Mouse (Mus musculus) gastrocnemius, postnatal 10 days (tissue): ENCODE data around the gene Maml2. TPM values are rescaled to one million over a fixed set of nuclear protein-coding genes. Genes with fewer than 3 reads are reported as not detected.

ENCODE experiments used
- DNase-seq: peaks from one replicate; pipeline ENCODE4 v3.0.0; 2021; ENCODE audit warnings: mixed read lengths
- total RNA-seq, 2 experiments: library from RNA; stranded (reverse); gene quantifications; 2 replicates each; pipeline ENCODE4 v1.2.3; 2021

Gene Maml2
- total RNA-seq, 2 experiments from 2014 or later: 5.6 to 6.8 TPM

GRCm38 (mm10) chr9:13310236-13310635 is 12.5 kb downstream of the Maml2 start:
- DNase-seq: no peak

GRCm38 (mm10) chr9:13311094-13311493 is 13.3 kb downstream of the Maml2 start:
- DNase-seq: no peak

- no peak for DNase-seq
Observed at GRCm38 (mm10) chr9:13313923-13314322, 16.2 kb downstream of the Maml2 start.

- no peak for DNase-seq
Observed at GRCm38 (mm10) chr9:13314577-13315004, 16.8 kb downstream of the Maml2 start.

GRCm38 (mm10) chr9:13315393-13315792 is 17.6 kb downstream of the Maml2 start:
- DNase-seq: no peak

- no peak for DNase-seq
Observed at GRCm38 (mm10) chr9:13319566-13319965, 21.8 kb downstream of the Maml2 start.

- DNase-seq: no peak
Observed at GRCm38 (mm10) chr9:13320800-13321364, 23.1 kb downstream of the Maml2 start.

GRCm38 (mm10) chr9:13323074-13323473 is 25.3 kb downstream of the Maml2 start:
- DNase-seq: no peak

- no peak for DNase-seq
Observed at GRCm38 (mm10) chr9:13323612-13324011, 25.9 kb downstream of the Maml2 start.

GRCm38 (mm10) chr9:13414230-13414766 is 116.5 kb downstream of the Maml2 start:
- DNase-seq: no peak

- DNase-seq: peak; percentile 48
Observed at GRCm38 (mm10) chr9:13425031-13425940, 127.5 kb downstream of the Maml2 start.

GRCm38 (mm10) chr9:13429477-13430125 is 131.8 kb downstream of the Maml2 start:
- no peak for DNase-seq

- no peak for DNase-seq
Observed at GRCm38 (mm10) chr9:13430302-13430701, 132.5 kb downstream of the Maml2 start.

- no peak for DNase-seq
Observed at GRCm38 (mm10) chr9:13430744-13431143, 133.0 kb downstream of the Maml2 start.

GRCm38 (mm10) chr9:13431646-13432045 is 133.9 kb downstream of the Maml2 start:
- DNase-seq: no peak

GRCm38 (mm10) chr9:13433501-13434090 is 135.8 kb downstream of the Maml2 start:
- no peak for DNase-seq

- no peak for DNase-seq
Observed at GRCm38 (mm10) chr9:13440911-13441310, 143.2 kb downstream of the Maml2 start.

- no peak for DNase-seq
Observed at GRCm38 (mm10) chr9:13442012-13442735, 144.4 kb downstream of the Maml2 start.

GRCm38 (mm10) chr9:13443484-13444211 is 145.9 kb downstream of the Maml2 start:
- no peak for DNase-seq

- DNase-seq: no peak
Observed at GRCm38 (mm10) chr9:13446236-13446635, 148.5 kb downstream of the Maml2 start.

GRCm38 (mm10) chr9:13446703-13447285 is 149.0 kb downstream of the Maml2 start, which contains the start of gene Gm17571:
Gm17571 (minus strand) TSS chr9:13446753.
- no peak for DNase-seq
